Mouse (Mus musculus): ENCODE results near the gene Plekhg1. TPM values are rescaled to one million over a fixed set of nuclear protein-coding genes. Genes with fewer than 3 reads are reported as not detected.

The Plekhg1 gene
- polyA plus RNA-seq, 1 experiment = 8.7 TPM

GRCm38 (mm10) chr10:3892368-3892767, 152.2 kb downstream of the Plekhg1 start:
- H3K4me3 ChIP-seq (ENCODE audit: insufficient read depth, low read length) = no peak overlapping the region
- TF ChIP-seq CTCF (IDR thresholded peaks at IDR 0.05; ENCODE audit: borderline replicate concordance, insufficient read depth, low read length) (no peak), POLR2A (IDR thresholded peaks at IDR 0.05; ENCODE audit: low read depth, low read length) (no peak)
- H3K4me1 ChIP-seq (ENCODE audit: control insufficient read depth, insufficient read depth, low read length) = no peaks in the 10 kb centered on the region; the same call in 1 of the 2 replicates
- H3K27ac ChIP-seq (ENCODE audit: insufficient read depth, low read length) = no peak overlapping the region

GRCm38 (mm10) chr10:3898068-3898467, 157.9 kb downstream of the Plekhg1 start:
- no peak overlapping the region for H3K4me3 ChIP-seq (ENCODE audit: insufficient read depth, low read length)
- no peak for TF ChIP-seq POLR2A (IDR thresholded peaks at IDR 0.05; ENCODE audit: low read depth, low read length)
- TF ChIP-seq CTCF (IDR thresholded peaks at IDR 0.05; ENCODE audit: borderline replicate concordance, insufficient read depth, low read length) = no peak
- H3K27ac ChIP-seq (ENCODE audit: insufficient read depth, low read length) = no peak overlapping the region
- H3K4me1 ChIP-seq (ENCODE audit: control insufficient read depth, insufficient read depth, low read length) = no peaks in the 10 kb centered on the region; the same call in 1 of the 2 replicates

GRCm38 (mm10) chr10:3900416-3900956, 160.3 kb downstream of the Plekhg1 start:
- Histone ChIP-seq H3K4me3 (ENCODE audit: insufficient read depth, low read length) (no peak overlapping the region), H3K27ac (ENCODE audit: insufficient read depth, low read length) (no peak overlapping the region), H3K4me1 (ENCODE audit: control insufficient read depth, insufficient read depth, low read length) (no peaks in the 10 kb centered on the region)
- no peak for TF ChIP-seq POLR2A (IDR thresholded peaks at IDR 0.05; ENCODE audit: low read depth, low read length)

- no peak overlapping the region for H3K4me3 ChIP-seq (ENCODE audit: insufficient read depth, low read length)
- TF ChIP-seq POLR2A (IDR thresholded peaks at IDR 0.05; ENCODE audit: low read depth, low read length) (no peak), CTCF (IDR thresholded peaks at IDR 0.05; ENCODE audit: borderline replicate concordance, insufficient read depth, low read length) (no peak)
- no peaks in the 10 kb centered on the region for H3K4me1 ChIP-seq (ENCODE audit: control insufficient read depth, insufficient read depth, low read length)
- no peak overlapping the region for H3K27ac ChIP-seq (ENCODE audit: insufficient read depth, low read length)
These were observed 165.6 kb downstream of the Plekhg1 start for GRCm38 (mm10) chr10:3905747-3906146.

GRCm38 (mm10) chr10:3914104-3914503, 173.9 kb downstream of the Plekhg1 start:
- no peak for TF ChIP-seq CTCF (IDR thresholded peaks at IDR 0.05; ENCODE audit: borderline replicate concordance, insufficient read depth, low read length)
- no peak for TF ChIP-seq POLR2A (IDR thresholded peaks at IDR 0.05; ENCODE audit: low read depth, low read length)
- Histone ChIP-seq H3K4me3 (ENCODE audit: insufficient read depth, low read length) (no peak overlapping the region), H3K4me1 (ENCODE audit: control insufficient read depth, insufficient read depth, low read length) (no peaks in the 10 kb centered on the region), H3K27ac (ENCODE audit: insufficient read depth, low read length) (no peak overlapping the region)

GRCm38 (mm10) chr10:3920368-3921152, 180.4 kb downstream of the Plekhg1 start:
- H3K4me1 ChIP-seq (ENCODE audit: control insufficient read depth, insufficient read depth, low read length) = no peaks in the 10 kb centered on the region
- TF ChIP-seq CTCF (IDR thresholded peaks at IDR 0.05; ENCODE audit: borderline replicate concordance, insufficient read depth, low read length) (no peak), POLR2A (IDR thresholded peaks at IDR 0.05; ENCODE audit: low read depth, low read length) (no peak)
- no peak overlapping the region for H3K4me3 ChIP-seq (ENCODE audit: insufficient read depth, low read length)
- no peak overlapping the region for H3K27ac ChIP-seq (ENCODE audit: insufficient read depth, low read length)

- TF ChIP-seq CTCF (IDR thresholded peaks at IDR 0.05; ENCODE audit: borderline replicate concordance, insufficient read depth, low read length) = no peak
- no peak for TF ChIP-seq POLR2A (IDR thresholded peaks at IDR 0.05; ENCODE audit: low read depth, low read length)
- Histone ChIP-seq H3K27ac (ENCODE audit: insufficient read depth, low read length) (no peak overlapping the region), H3K4me3 (ENCODE audit: insufficient read depth, low read length) (no peak overlapping the region), H3K4me1 (ENCODE audit: control insufficient read depth, insufficient read depth, low read length) (no peaks in the 10 kb centered on the region)
These were observed 187.9 kb downstream of the Plekhg1 start for GRCm38 (mm10) chr10:3928008-3928545.

- Histone ChIP-seq H3K27ac (ENCODE audit: insufficient read depth, low read length) (no peak overlapping the region), H3K4me1 (ENCODE audit: control insufficient read depth, insufficient read depth, low read length) (no peaks in the 10 kb centered on the region), H3K4me3 (ENCODE audit: insufficient read depth, low read length) (no peak overlapping the region)
- TF ChIP-seq CTCF (IDR thresholded peaks at IDR 0.05; ENCODE audit: borderline replicate concordance, insufficient read depth, low read length) (no peak), POLR2A (IDR thresholded peaks at IDR 0.05; ENCODE audit: low read depth, low read length) (no peak)
These were observed 191.7 kb downstream of the Plekhg1 start for GRCm38 (mm10) chr10:3931831-3932230.

- Histone ChIP-seq H3K27ac (ENCODE audit: insufficient read depth, low read length) (no peak overlapping the region), H3K4me1 (ENCODE audit: control insufficient read depth, insufficient read depth, low read length) (no peaks in the 10 kb centered on the region)
- TF ChIP-seq CTCF (IDR thresholded peaks at IDR 0.05; ENCODE audit: borderline replicate concordance, insufficient read depth, low read length) (no peak), POLR2A (IDR thresholded peaks at IDR 0.05; ENCODE audit: low read depth, low read length) (no peak)
These were observed 193.3 kb downstream of the Plekhg1 start for GRCm38 (mm10) chr10:3933311-3933940.

GRCm38 (mm10) chr10:3936864-3937263, 196.7 kb downstream of the Plekhg1 start:
- no peak for TF ChIP-seq CTCF (IDR thresholded peaks at IDR 0.05; ENCODE audit: borderline replicate concordance, insufficient read depth, low read length)
- no peak for TF ChIP-seq POLR2A (IDR thresholded peaks at IDR 0.05; ENCODE audit: low read depth, low read length)

More at GRCm38 (mm10) chr10:3933311-3933940, 193.3 kb downstream of the Plekhg1 start:
- H3K4me3 ChIP-seq (ENCODE audit: insufficient read depth, low read length) = no peak overlapping the region

More at GRCm38 (mm10) chr10:3936864-3937263, 196.7 kb downstream of the Plekhg1 start:
- H3K4me3 ChIP-seq (ENCODE audit: insufficient read depth, low read length) = no peak overlapping the region
- no peak overlapping the region for H3K27ac ChIP-seq (ENCODE audit: insufficient read depth, low read length)
- no peaks in the 10 kb centered on the region for H3K4me1 ChIP-seq (ENCODE audit: control insufficient read depth, insufficient read depth, low read length)
